Mouse (Mus musculus): Measurements from ENCODE around the gene Pias1. TPM values are rescaled to one million over a fixed set of nuclear protein-coding genes. Genes with fewer than 3 reads are reported as not detected.

Pias1 gene
- total and polyA plus RNA-seq, 3 experiments = 7.7 to 21.5 TPM; not detected in 1

DNA sequence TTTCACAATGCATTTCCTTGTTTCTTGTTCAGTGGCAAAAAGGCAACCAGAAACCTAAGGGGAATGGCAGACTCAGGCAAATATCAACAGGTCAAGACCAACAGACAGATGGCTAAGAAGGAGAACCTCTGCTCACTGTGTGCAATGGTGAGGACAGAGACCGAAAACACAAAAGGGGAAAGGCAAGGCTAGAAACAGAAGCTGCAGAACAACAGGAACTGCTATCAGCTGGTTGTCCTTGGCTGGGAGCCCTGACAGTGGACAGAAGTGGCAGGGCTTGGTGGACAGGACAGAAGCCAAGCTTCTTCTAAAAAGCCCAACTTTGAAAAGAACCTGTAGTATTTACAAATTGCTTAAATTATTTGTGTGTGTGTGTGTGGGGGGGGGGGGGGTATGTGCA lies 93.2 kb downstream of the Pias1 start:
- peak; percentile 58 for DNase-seq (ENCODE audit: low read depth, low spot score)
- no peaks in the 10 kb centered on the region for H3K27me3 ChIP-seq (ENCODE audit: control insufficient read depth in 1 of 2, insufficient read depth in 2 of 2, low read length in 2 of 2)
- peak overlapping the region; percentile 66; the same call in 1 of the 2 replicates for H3K27ac ChIP-seq (ENCODE audit: control insufficient read depth, low read depth, low read length)
- peaks cover 4 to 12% of the 10 kb centered on the region in 2 experiments for H3K4me1 ChIP-seq (ENCODE audit: control insufficient read depth in 1 of 2, insufficient read depth in 2 of 2, low read length in 2 of 2)
- no peaks in the 10 kb centered on the region for H3K79me2 ChIP-seq (ENCODE audit: control insufficient read depth, insufficient read depth, low read length, poor library complexity)
- H3K9ac ChIP-seq (ENCODE audit: control insufficient read depth, low read depth, low read length, poor library complexity, severe bottlenecking) = 0 out of 2 replicates have a peak overlapping the region, but pooled peaks have one; percentile 25
- no peak overlapping the region for H3K4me3 ChIP-seq (ENCODE audit: control insufficient read depth in 1 of 2, insufficient read depth in 1 of 2, low read depth in 2 of 2, low read length in 2 of 2)
- H3K36me3 ChIP-seq (ENCODE audit: control insufficient read depth in 1 of 2, insufficient read depth in 2 of 2, low read length in 2 of 2) = peaks cover 11 to 14% of the 10 kb centered on the region in 2 experiments
- TF ChIP-seq ETS1 (IDR thresholded peaks at IDR 0.05; ENCODE audit: low read depth, low read length) (no peak), NRF1 (IDR thresholded peaks at IDR 0.05; ENCODE audit: insufficient read depth, low read depth, low read length, poor library complexity, severe bottlenecking) (no peak), GATA1 (IDR thresholded peaks at IDR 0.05; ENCODE audit: low read depth, low read length) (no peak), SMC3 (IDR thresholded peaks at IDR 0.05; ENCODE audit: low read depth, low read length) (no peak), KAT2A (conservative IDR thresholded peaks at IDR 0.05; ENCODE audit: low read depth, low read length) (no peak), ZC3H11A (IDR thresholded peaks at IDR 0.05; ENCODE audit: low read depth, low read length) (no peak)
- no peaks in the 10 kb centered on the region for H3K9me3 ChIP-seq (replicated peaks; ENCODE audit: insufficient read depth, low read length)

DNA sequence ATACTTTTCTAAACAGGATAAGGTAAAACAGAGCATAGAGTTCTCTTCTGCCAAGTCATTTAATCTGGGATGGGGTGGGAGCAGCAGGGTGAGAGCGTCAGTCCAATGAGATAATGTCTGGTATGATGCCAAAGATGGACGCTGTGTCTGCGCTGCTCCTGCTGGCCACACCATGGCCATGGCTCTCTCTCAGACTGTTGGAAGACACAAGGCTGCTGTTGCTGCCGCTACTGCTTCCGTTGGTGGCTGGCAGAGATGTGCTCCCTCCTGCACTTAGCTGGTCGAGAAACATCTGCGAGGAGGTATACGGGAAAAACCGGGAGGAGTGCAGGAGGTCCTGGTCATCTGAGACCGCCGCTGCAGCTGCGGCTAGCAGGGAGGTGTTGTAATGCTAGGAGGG lies 105.9 kb downstream of the Pias1 start:
- Histone ChIP-seq H3K27me3 (ENCODE audit: control insufficient read depth in 1 of 2, insufficient read depth in 2 of 2, low read length in 2 of 2) (no peaks in the 10 kb centered on the region), H3K9me3 (replicated peaks; ENCODE audit: insufficient read depth, low read length) (no peaks in the 10 kb centered on the region), H3K27ac (ENCODE audit: control insufficient read depth, low read depth, low read length) (no peak overlapping the region), H3K79me2 (ENCODE audit: control insufficient read depth, insufficient read depth, low read length, poor library complexity) (no peaks in the 10 kb centered on the region), H3K4me3 (ENCODE audit: control insufficient read depth in 1 of 2, insufficient read depth in 1 of 2, low read depth in 2 of 2, low read length in 2 of 2) (no peak overlapping the region), H3K9ac (ENCODE audit: control insufficient read depth, low read depth, low read length, poor library complexity, severe bottlenecking) (no peak overlapping the region), H3K36me3 (ENCODE audit: control insufficient read depth in 1 of 2, insufficient read depth in 2 of 2, low read length in 2 of 2) (peaks cover 11 to 16% of the 10 kb centered on the region in 2 experiments), H3K4me1 (ENCODE audit: control insufficient read depth in 1 of 2, insufficient read depth in 2 of 2, low read length in 2 of 2) (peaks cover 3 to 9% of the 10 kb centered on the region in 2 experiments)
- no peak for DNase-seq (ENCODE audit: low read depth, low spot score)
- TF ChIP-seq POLR2AphosphoS2 (IDR thresholded peaks at IDR 0.05; ENCODE audit: low read length) (no peak), ZMIZ1 (IDR thresholded peaks at IDR 0.05; ENCODE audit: low read depth, low read length) (no peak), CHD1 (IDR thresholded peaks at IDR 0.05; ENCODE audit: low read depth, low read length) (no peak), POLR2AphosphoS5 (IDR thresholded peaks at IDR 0.05; ENCODE audit: borderline replicate concordance, low read depth, low read length) (no peak), USF2 (IDR thresholded peaks at IDR 0.05; ENCODE audit: borderline replicate concordance in 1 of 2, insufficient read depth in 1 of 2, low read depth in 1 of 2, low read length in 2 of 2) (no peak), BHLHE40 (IDR thresholded peaks at IDR 0.05; ENCODE audit: borderline replicate concordance, low read depth, low read length) (no peak), NRF1 (IDR thresholded peaks at IDR 0.05; ENCODE audit: insufficient read depth, low read depth, low read length, poor library complexity, severe bottlenecking) (no peak), TAL1 (IDR thresholded peaks at IDR 0.05; ENCODE audit: low read length) (no peak), CHD2 (IDR thresholded peaks at IDR 0.05; ENCODE audit: low read length) (no peak), NELFE (IDR thresholded peaks at IDR 0.05; ENCODE audit: low read depth, low read length) (no peak), SIN3A (IDR thresholded peaks at IDR 0.05; ENCODE audit: low read length) (no peak), RAD21 (IDR thresholded peaks at IDR 0.05; ENCODE audit: low read depth, low read length) (no peak), RCOR1 (IDR thresholded peaks at IDR 0.05; ENCODE audit: low read depth, low read length) (no peak), EP300 (IDR thresholded peaks at IDR 0.05; ENCODE audit: low read depth in 1 of 2, low read length in 2 of 2) (no peak)

Data from MEL (cell line).